Mouse (Mus musculus) megakaryocyte, embryonic 14.5 days (primary cell): ENCODE measurements around the gene Ociad2. TPM values are rescaled to one million over a fixed set of nuclear protein-coding genes. Genes with fewer than 3 reads are reported as not detected.

Experiments
- H3K27me3 ChIP-seq: replicated peaks from 2 replicates; pipeline ENCODE3; 2012; ENCODE audit warnings: inconsistent platforms
- H3K36me3 ChIP-seq: replicated peaks from 2 replicates; pipeline ENCODE3; 2012; ENCODE audit warnings: low read length, inconsistent platforms, mixed read lengths
- H3K4me1 ChIP-seq: 2 replicates; pipeline ENCODE4 v1.6.1; 2012; ENCODE audit warnings: inconsistent platforms
- H3K4me3 ChIP-seq: replicated peaks from 2 replicates; pipeline ENCODE3; 2012; ENCODE audit warnings: moderate library complexity, mild to moderate bottlenecking, inconsistent platforms
- H3K9me3 ChIP-seq: 2 replicates; pipeline ENCODE4 v1.6.1; 2012; ENCODE audit warnings: inconsistent platforms
- FLI1 ChIP-seq: IDR thresholded peaks from 2 replicates; pipeline ENCODE4 v1.6.1; 2012; ENCODE audit warnings: low read length, inconsistent platforms, mixed read lengths
- GATA1 ChIP-seq: IDR thresholded peaks from 3 replicates; pipeline ENCODE4 v1.6.1; 2012; ENCODE audit warnings: mixed read lengths, low read length, inconsistent platforms, borderline replicate concordance
- polyA plus RNA-seq: library from polyadenylated mRNA; stranded (reverse); fragments of >175 nt; gene quantifications from 2 replicates; pipeline ENCODE4 v1.2.3, GENCODE M21; 2012; ENCODE audit warnings: low replicate concordance; ENCODE audit not compliant: insufficient read depth

Gene Ociad2
- polyA plus RNA-seq, result 0.75 TPM in 1 of 2 replicates, not detected in the other

- H3K9me3 ChIP-seq, result peaks cover 5% of the 10 kb centered on the region
- peaks cover 21% of the 10 kb centered on the region for H3K4me1 ChIP-seq
- peaks cover 32% of the 10 kb centered on the region for H3K27me3 ChIP-seq
- no peak within 1 kb of the TSS for H3K4me3 ChIP-seq
- TF ChIP-seq GATA1, result no peak
- no peak for TF ChIP-seq FLI1
- H3K36me3 ChIP-seq, result no peaks in the 10 kb centered on the region
Measured at GRCm38 (mm10) chr5:73340723-73341235, at the start of gene Ociad2. Gene Ociad2, minus strand, starts transcription at chr5:73341028.

- H3K4me1 ChIP-seq, result peaks cover 26% of the 10 kb centered on the region
- H3K27me3 ChIP-seq, result peaks cover 16% of the 10 kb centered on the region
Measured at GRCm38 (mm10) chr5:73383647-73383970, 42.8 kb upstream of the Ociad2 start.

DNA sequence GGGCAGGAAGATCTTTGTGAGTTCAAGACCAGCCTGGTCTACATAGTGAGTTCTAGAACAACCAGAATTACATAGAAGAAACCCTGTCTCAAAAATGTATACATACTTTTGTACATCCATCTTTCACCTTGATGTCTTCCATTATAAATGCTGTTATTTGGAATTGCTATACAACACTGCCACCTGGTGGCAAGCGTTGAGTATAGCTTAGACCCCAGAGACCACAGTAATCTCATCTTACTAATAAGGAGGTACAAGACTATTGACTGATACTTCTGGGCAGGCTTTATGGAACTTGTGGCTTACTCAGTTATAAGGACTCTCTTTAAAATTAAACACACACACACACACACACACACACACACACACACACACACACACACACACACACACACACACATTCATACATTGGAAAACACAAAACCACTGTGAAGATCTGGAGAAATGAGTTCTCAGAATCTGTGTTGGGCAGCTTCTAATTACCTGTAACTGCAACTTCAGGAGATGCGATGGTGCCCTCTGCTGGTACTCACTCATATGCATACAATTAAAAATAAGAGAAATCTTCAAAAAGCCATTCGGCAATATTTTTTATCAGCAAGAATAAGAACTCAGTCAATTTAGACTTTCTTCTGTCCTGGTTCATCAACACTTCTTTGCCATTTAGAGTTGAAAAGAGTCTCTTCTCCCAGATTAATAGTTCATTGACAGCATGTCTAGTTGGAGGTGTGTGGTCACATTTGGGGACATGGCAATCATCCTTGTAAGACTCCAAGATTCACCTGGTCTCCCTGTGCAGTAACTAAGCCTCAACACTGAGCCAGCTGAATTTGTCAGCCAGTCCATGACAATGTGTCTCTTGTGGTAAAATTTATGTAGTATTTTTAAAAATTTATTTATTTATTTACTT, 42.2 kb upstream of the Ociad2 start:
- no peak for TF ChIP-seq FLI1
- TF ChIP-seq GATA1, result no peak
- H3K36me3 ChIP-seq, result no peaks in the 10 kb centered on the region
- H3K4me3 ChIP-seq, result no peak overlapping the region
- H3K9me3 ChIP-seq, result no peaks in the 10 kb centered on the region
- peaks cover 14% of the 10 kb centered on the region for H3K27me3 ChIP-seq
- peaks cover 29% of the 10 kb centered on the region for H3K4me1 ChIP-seq

More at GRCm38 (mm10) chr5:73383647-73383970, 42.8 kb upstream of the Ociad2 start:
- TF ChIP-seq FLI1 (no peak), GATA1 (no peak)
- Histone ChIP-seq H3K9me3 (no peaks in the 10 kb centered on the region), H3K36me3 (no peaks in the 10 kb centered on the region), H3K4me3 (no peak overlapping the region)

- peaks cover 11% of the 10 kb centered on the region for H3K27me3 ChIP-seq
- H3K9me3 ChIP-seq, result no peaks in the 10 kb centered on the region
- TF ChIP-seq FLI1 (no peak), GATA1 (no peak)
- H3K36me3 ChIP-seq, result no peaks in the 10 kb centered on the region
- H3K4me1 ChIP-seq, result peaks cover 29% of the 10 kb centered on the region
- H3K4me3 ChIP-seq, result no peak overlapping the region
Measured at GRCm38 (mm10) chr5:73381976-73382540, 41.2 kb upstream of the Ociad2 start.

DNA sequence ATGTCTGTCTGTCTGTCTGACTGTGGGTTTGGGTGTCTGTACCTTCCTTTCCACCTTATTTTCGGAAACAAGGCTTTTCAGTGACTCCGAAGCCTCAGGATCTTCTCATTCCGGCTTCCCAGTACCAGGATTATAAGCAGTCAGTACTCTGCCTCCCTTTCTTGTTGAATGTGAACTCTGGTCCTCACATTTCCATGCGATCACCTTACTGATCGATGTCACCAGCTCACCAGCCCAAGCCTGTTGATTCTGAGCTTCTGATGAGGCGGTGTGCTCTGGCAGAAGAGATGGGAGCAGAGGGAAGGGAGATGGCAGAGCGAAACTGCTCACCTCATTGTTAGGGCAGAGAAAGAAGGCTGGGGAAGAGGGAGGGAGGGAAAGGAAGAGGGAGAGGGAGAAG, 40.7 kb upstream of the Ociad2 start:
- Histone ChIP-seq H3K9me3 (no peaks in the 10 kb centered on the region), H3K27me3 (peaks cover 13% of the 10 kb centered on the region), H3K4me1 (peaks cover 31% of the 10 kb centered on the region), H3K36me3 (no peaks in the 10 kb centered on the region), H3K4me3 (no peak overlapping the region)
- TF ChIP-seq FLI1 (no peak), GATA1 (no peak)

DNA sequence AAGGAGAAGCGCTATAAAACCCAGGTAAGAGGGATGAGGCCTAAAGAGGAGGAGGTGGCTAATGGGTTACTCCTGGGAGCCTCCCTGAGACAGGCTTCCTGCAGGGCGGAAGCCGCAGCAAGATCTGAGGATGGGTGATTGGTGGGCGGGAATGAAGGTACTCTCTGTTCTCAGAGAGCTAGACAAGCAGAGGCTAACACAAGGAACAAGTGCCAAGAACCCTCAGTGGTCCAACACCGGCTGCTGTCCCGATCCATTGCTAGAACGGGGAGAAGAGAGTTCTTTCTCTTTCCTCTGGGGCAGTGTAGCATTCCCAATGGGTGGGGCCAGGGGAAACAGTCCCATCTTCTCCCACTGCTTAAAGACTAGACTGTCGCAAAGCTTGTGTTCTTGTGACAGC, 40.0 kb upstream of the Ociad2 start:
- H3K4me1 ChIP-seq, result peaks cover 33% of the 10 kb centered on the region
- H3K9me3 ChIP-seq, result no peaks in the 10 kb centered on the region
- no peak overlapping the region for H3K4me3 ChIP-seq
- TF ChIP-seq GATA1, result no peak
- TF ChIP-seq FLI1, result no peak
- H3K27me3 ChIP-seq, result peaks cover 18% of the 10 kb centered on the region
- no peaks in the 10 kb centered on the region for H3K36me3 ChIP-seq

- no peaks in the 10 kb centered on the region for H3K36me3 ChIP-seq
- no peak overlapping the region for H3K4me3 ChIP-seq
- H3K9me3 ChIP-seq, result no peaks in the 10 kb centered on the region
- H3K4me1 ChIP-seq, result peaks cover 33% of the 10 kb centered on the region
- TF ChIP-seq GATA1 (no peak), FLI1 (no peak)
- peaks cover 20% of the 10 kb centered on the region for H3K27me3 ChIP-seq
Measured at GRCm38 (mm10) chr5:73379908-73380307, 39.1 kb upstream of the Ociad2 start.

- H3K4me1 ChIP-seq, result peaks cover 27% of the 10 kb centered on the region
- no peak for TF ChIP-seq FLI1
- TF ChIP-seq GATA1, result no peak
- H3K4me3 ChIP-seq, result no peak overlapping the region
- no peaks in the 10 kb centered on the region for H3K9me3 ChIP-seq
- H3K27me3 ChIP-seq, result peaks cover 24% of the 10 kb centered on the region
- H3K36me3 ChIP-seq, result no peaks in the 10 kb centered on the region
Measured at GRCm38 (mm10) chr5:73376491-73376890, 35.7 kb upstream of the Ociad2 start.

GRCm38 (mm10) chr5:73376041-73376440, 35.2 kb upstream of the Ociad2 start:
- peaks cover 25% of the 10 kb centered on the region for H3K27me3 ChIP-seq
- H3K36me3 ChIP-seq, result no peaks in the 10 kb centered on the region
- no peaks in the 10 kb centered on the region for H3K9me3 ChIP-seq
- peaks cover 25% of the 10 kb centered on the region for H3K4me1 ChIP-seq
- no peak for TF ChIP-seq GATA1
- TF ChIP-seq FLI1, result no peak
- no peak overlapping the region for H3K4me3 ChIP-seq

GRCm38 (mm10) chr5:73373184-73373583, 32.4 kb upstream of the Ociad2 start:
- Histone ChIP-seq H3K4me3 (no peak overlapping the region), H3K9me3 (peaks cover 5% of the 10 kb centered on the region), H3K36me3 (no peaks in the 10 kb centered on the region), H3K4me1 (peaks cover 8% of the 10 kb centered on the region), H3K27me3 (peaks cover 24% of the 10 kb centered on the region)
- no peak for TF ChIP-seq GATA1
- no peak for TF ChIP-seq FLI1
